Mouse (Mus musculus) adipose tissue, adult 10 weeks (tissue): ENCODE data around the gene Pfkl. TPM values are rescaled to one million over a fixed set of nuclear protein-coding genes. Genes with fewer than 3 reads are reported as not detected.

ENCODE experiments used
- polyA plus RNA-seq: library from polyadenylated mRNA; stranded (reverse); fragments of 350-450 nt; fragmentation: Illumina TruSeq; extraction: RNeasy Lipid Tissue Mini Kit (QIAGEN cat#74804); gene quantifications from one replicate; pipeline ENCODE4 v1.2.3, GENCODE M21; 2014; ENCODE audit warnings: low read depth, low replicate concordance

The Pfkl gene
- polyA plus RNA-seq, result 61.7 TPM

DNA sequence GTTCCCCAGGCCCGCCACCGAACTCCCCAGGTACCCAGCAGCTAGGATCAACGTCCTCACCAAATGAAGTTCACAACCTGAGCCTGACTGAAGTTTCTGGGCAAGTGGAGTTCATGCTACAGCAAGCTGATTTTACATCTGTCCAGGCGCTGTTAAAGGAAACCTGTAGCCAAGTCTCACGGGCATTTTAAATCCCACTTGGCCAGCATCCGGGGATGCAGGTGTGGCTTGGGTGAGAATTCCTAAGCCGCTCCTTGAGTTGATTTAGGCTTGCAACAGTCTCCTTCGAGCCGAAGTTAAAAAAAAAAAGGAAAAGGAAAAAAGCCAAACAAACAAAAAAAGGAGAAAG lies at the start of gene Pfkl:
Gene Pfkl, minus strand, starts transcription at position 139 of the 349 bp plus-strand sequence.

DNA sequence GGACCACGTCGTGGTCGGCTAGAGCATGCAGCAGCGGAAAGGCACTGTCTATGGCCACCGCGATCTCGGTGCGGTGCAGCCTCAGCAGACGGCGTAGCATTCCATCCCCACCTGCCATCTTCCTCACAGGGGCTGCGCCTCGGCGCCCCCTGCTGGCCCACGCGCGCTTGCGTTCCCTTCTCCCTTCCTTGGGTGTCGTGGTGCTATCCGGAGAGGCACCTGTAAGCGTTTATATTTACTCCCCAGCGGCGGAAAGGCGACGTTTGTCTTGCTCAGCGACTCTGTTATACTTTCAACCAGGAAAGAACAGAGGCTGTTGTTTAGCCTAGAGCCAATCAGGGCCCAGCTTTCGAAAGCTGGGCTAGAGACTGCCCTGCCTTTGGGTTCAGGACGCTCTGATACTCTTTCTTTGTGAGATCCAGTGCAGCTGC lies 33.5 kb upstream of the Pfkl start, which contains the start of gene Aire:
Gene Aire, minus strand, starts transcription at position 205 of the 431 bp plus-strand sequence.

DNA sequence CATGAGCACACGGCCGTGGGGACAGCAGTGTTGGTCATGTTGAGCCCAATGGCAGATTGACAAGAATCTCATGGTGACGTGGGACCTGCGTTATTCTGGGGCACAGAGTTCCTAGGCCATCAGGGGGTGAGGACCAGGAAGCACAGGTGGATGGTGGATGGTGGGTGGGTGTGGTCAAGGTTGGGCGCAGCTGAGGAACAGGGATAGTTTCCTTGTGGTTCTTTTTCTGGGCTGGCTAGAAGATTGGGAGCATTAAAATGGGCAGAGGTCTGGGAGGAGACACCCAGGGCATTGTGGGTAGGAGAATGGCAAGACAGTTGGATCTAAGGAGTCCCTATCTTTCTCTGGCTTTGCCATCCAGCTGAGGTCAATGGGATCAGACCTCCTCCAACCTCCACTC lies 31.8 kb upstream of the Pfkl start, which contains the start of gene Dnmt3l:
Gene Dnmt3l, plus strand, starts transcription at position 301 of the 400 bp plus-strand sequence.

DNA sequence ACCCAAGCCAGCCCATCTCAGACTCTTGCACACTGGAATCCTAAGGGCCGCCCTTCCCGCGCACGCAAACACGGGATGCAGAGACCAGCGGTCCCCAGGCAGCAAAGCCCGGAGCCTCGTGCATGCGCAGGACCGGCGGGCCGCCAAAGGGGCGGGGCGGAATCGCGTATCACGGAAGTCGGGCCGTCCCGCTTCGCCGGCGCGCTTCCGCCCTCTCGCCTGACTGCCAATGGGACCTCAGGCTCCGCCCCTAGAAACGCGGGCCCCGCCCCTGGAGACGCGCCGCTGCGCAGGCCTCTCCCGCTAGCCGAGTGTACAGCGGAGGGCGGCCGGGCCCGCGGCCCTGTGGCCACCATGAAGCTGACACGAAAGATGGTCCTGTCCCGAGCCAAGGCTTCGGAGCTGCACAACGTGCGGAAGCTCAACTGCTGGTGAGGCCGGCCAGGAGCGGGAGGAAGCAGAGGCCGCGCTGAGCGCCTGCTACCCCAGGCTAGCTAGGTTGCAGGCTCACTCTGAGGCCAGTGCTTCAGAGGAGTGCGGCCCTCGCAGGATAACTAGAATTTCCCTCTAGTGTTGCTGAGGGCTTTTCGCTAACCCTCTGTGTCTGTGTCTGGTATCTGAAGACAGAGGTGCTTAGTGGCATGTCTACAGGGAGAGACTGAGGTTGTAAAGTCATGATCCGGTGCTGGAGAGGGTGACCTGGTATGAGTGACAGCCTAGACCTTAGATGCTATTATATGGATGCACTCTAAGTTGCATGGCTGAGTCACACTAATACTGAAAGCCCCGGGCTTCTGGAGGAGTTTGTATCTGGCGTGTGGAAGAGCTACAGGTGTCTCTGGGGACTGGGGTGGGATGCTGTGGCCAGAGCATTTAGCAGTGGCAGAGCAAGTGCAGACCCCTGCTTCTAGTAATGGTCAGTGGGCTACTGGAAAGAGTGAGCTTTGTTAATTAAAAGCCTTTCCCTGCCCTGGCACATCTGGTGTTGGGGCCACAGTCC lies 31.2 kb downstream of the Pfkl start, which contains the start of gene 1810043G02Rik:
Gene 1810043G02Rik, plus strand, starts transcription at position 174 of the 1,000 bp plus-strand sequence.

DNA sequence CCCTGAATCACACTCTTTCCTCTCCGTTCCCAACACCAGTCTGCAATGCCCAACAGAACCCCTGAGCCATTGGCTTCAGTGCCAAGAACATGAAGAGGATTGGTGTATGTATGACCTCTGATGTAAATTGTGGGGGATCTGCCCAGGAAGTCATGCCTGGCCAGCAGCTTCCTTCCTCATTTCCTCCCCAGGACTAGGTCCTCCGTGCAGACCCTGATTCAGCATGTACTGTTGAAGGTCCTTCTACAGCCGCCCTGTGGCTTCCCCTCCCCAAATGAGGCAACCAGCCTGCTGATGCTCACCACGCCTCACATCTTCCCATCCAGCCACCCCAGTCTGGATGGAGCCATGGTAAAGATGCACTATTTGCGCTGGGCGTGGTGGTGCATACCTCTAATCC lies 39.4 kb downstream of the Pfkl start, which contains the start of gene Trpm2:
Gene Trpm2, minus strand, starts transcription at position 83 of the 400 bp plus-strand sequence.

Other genes starting within 250 kb of the Pfkl start
- not detected for gene Gm3238, start 238.8 kb downstream of the Pfkl start, polyA plus RNA-seq
- gene Gm7138, start 233.1 kb downstream of the Pfkl start, polyA plus RNA-seq, result not detected
- not detected for gene Gm3250, start 227.5 kb downstream of the Pfkl start, polyA plus RNA-seq
- not detected for gene Gm7137, start 221.9 kb downstream of the Pfkl start, polyA plus RNA-seq
- not detected for gene Gm9639, start 215.0 kb downstream of the Pfkl start, polyA plus RNA-seq
- gene Gm19668, start 210.9 kb downstream of the Pfkl start, polyA plus RNA-seq, result not detected
- not detected for gene Gm9507, start 198.2 kb downstream of the Pfkl start, polyA plus RNA-seq
- not detected for gene Gm2696, start 195.4 kb downstream of the Pfkl start, polyA plus RNA-seq
- not detected for gene Krtap10-4, start 183.0 kb downstream of the Pfkl start, polyA plus RNA-seq
- gene Krtap10-10, start 174.1 kb downstream of the Pfkl start, polyA plus RNA-seq, result not detected
- not detected for gene Gm36176, start 163.3 kb downstream of the Pfkl start, polyA plus RNA-seq
- gene Gm10318, start 157.2 kb downstream of the Pfkl start, polyA plus RNA-seq, result not detected
- not detected for gene Gm3285, start 148.1 kb downstream of the Pfkl start, polyA plus RNA-seq
- gene Lrrc3, start 107.5 kb downstream of the Pfkl start, polyA plus RNA-seq, result 3.8 TPM
- gene Trpm2, start 39.5 kb downstream of the Pfkl start, polyA plus RNA-seq, result 1.5 TPM
- gene 1810043G02Rik, start 31.6 kb downstream of the Pfkl start, polyA plus RNA-seq, result 20.0 TPM
- gene Dnmt3l, start 31.9 kb upstream of the Pfkl start, polyA plus RNA-seq, result 0.87 TPM
- gene Aire, start 33.5 kb upstream of the Pfkl start, polyA plus RNA-seq, result 0.69 TPM
- 24.8 TPM for gene Icosl, start 59.2 kb upstream of the Pfkl start, polyA plus RNA-seq
- gene D10Jhu81e, start 159.7 kb upstream of the Pfkl start, polyA plus RNA-seq, result 102 TPM
- 7.1 TPM for gene Pwp2, start 175.1 kb upstream of the Pfkl start, polyA plus RNA-seq
- gene Trappc10, start 234.6 kb upstream of the Pfkl start, polyA plus RNA-seq, result 38.6 TPM